16 mouse cellular contexts compared by ENCODE assay signal in the genomic region with DNA sequence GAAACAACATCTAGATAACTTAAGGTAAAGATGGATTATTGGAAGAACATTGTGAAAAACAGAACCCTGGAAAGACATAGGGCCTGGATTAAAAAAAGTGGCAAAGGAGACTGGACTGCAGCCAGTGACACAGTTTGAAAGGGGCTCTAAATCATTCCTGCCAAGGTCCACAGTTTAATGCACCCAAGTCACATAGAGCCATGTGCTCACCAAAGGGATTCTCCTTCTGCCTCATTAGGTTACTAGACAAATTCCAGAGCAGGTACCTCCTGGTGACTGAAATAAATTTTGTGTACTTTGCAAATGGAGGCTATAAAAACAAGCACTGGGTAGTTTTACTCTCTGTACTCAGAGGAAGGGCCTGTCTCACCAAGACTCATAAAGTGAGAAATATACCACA.
"Had no signal": no experiment of that assay in that cellular context is flagged by ENCODE, and none has a peak within 500 bp of the region (broad histone marks: within the 10 kb centered on the region; RNA-seq: fewer than 3 reads in every experiment).

No protein-coding gene starts in this region.

- H3K9me3 ChIP-seq: liver, embryonic 12.5 days; liver, embryonic 15.5 days; lung, embryonic 15.5 days had no signal

- H3K4me1 ChIP-seq: liver, embryonic 12.5 days; liver, embryonic 15.5 days; lung, embryonic 15.5 days; megakaryocyte, embryonic 14.5 days had no signal

- H3K4me3 ChIP-seq: layer of hippocampus, adult 2 months; liver, embryonic 12.5 days; liver, embryonic 15.5 days; lung, embryonic 15.5 days; megakaryocyte, embryonic 14.5 days had no signal

- H3K27ac ChIP-seq: layer of hippocampus, adult 2 months; liver, embryonic 12.5 days; liver, embryonic 15.5 days; lung, embryonic 15.5 days had no signal

- ATAC-seq: liver, embryonic 12.5 days had no signal

- H3K27me3 ChIP-seq: liver, embryonic 12.5 days; liver, embryonic 15.5 days; lung, embryonic 15.5 days; megakaryocyte, embryonic 14.5 days had no signal

- H3K36me3 ChIP-seq: liver, embryonic 12.5 days; liver, embryonic 15.5 days; lung, embryonic 15.5 days had no signal

- H3K4me2 ChIP-seq: liver, embryonic 12.5 days; liver, embryonic 15.5 days; lung, embryonic 15.5 days; midbrain, embryonic 11.5 days had no signal

- H3K9ac ChIP-seq: liver, embryonic 12.5 days; liver, embryonic 15.5 days; lung, embryonic 15.5 days had no signal

- DNase-seq: kidney, adult 18-20 months; kidney, postnatal 14 days; layer of hippocampus, adult 9-11 months; liver; lung, adult 18-20 months; lung, postnatal 10 days; lung, postnatal 36 days; midbrain, embryonic 14.5 days; thymus, adult 18-20 months; thymus, postnatal 36 days had no signal
